Mouse (Mus musculus) lung, embryonic 16.5 days (tissue): ENCODE measurements at regions not wholly inside any gene's neighbourhood (a gene's known extent, or its start where the extent isn't known, plus 50 kb on each side); places are given as distances from the start of the nearest gene placed in this dataset.
"Not testable (repeated sequence)": the region's sequence is repeated elsewhere in the genome, so short reads cannot be mapped to it uniquely, and the experiment has no call there.

Experiments
- ATAC-seq: fragments of 200-750 bp; cut with Nextera tagmentation; 2 replicates; pipeline ENCODE4 v1.8.0; 2017; ENCODE audit warnings: low read depth, mild to moderate bottlenecking, moderate library complexity
- H3K27ac ChIP-seq: fragments of 300-500 bp; sonication (generic); 2 replicates; pipeline ENCODE4 v1.5.1; 2014; ENCODE audit warnings: mild to moderate bottlenecking, control low read depth, low read length
- H3K27me3 ChIP-seq: fragments of 300-500 bp; sonication (generic); 2 replicates; pipeline ENCODE4 v1.6.1; 2014; ENCODE audit warnings: low read depth, low read length, mixed read lengths; ENCODE audit not compliant: control insufficient read depth, insufficient read depth
- H3K36me3 ChIP-seq: fragments of 300-500 bp; sonication (generic); 2 replicates; pipeline ENCODE4 v1.6.1; 2014; ENCODE audit warnings: low read length; ENCODE audit not compliant: control insufficient read depth, insufficient read depth
- H3K4me1 ChIP-seq: fragments of 300-500 bp; sonication (generic); replicated peaks from 2 replicates; pipeline ENCODE4 v1.6.1; 2014; ENCODE audit warnings: low read length, mixed read lengths; ENCODE audit not compliant: control insufficient read depth, insufficient read depth
- H3K4me2 ChIP-seq: fragments of 300-500 bp; sonication (generic); 2 replicates; pipeline ENCODE4 v1.6.1; 2014; ENCODE audit warnings: low read depth, low read length, control low read depth
- H3K4me3 ChIP-seq: fragments of 300-500 bp; sonication (generic); 2 replicates; pipeline ENCODE4 v1.5.1; 2014; ENCODE audit warnings: mild to moderate bottlenecking, low read length, control low read depth
- H3K9ac ChIP-seq: fragments of 300-500 bp; sonication (generic); 2 replicates; pipeline ENCODE4 v1.6.1; 2014; ENCODE audit warnings: low read length, control low read depth
- H3K9me3 ChIP-seq: fragments of 300-500 bp; sonication (generic); 2 replicates; pipeline ENCODE4 v1.6.1; 2016; ENCODE audit warnings: low read length; ENCODE audit not compliant: control insufficient read depth
- WGBS: fragments of 180-500 bp; shearing (Covaris S2); extraction: QIAGEN DNeasy Blood & Tissue Kit; methylation state at CpG from one replicate; pipeline ENCODE4 v1.1.7; 2014; 5-methylcytosine and 5-hydroxymethylcytosine counted together

DNA sequence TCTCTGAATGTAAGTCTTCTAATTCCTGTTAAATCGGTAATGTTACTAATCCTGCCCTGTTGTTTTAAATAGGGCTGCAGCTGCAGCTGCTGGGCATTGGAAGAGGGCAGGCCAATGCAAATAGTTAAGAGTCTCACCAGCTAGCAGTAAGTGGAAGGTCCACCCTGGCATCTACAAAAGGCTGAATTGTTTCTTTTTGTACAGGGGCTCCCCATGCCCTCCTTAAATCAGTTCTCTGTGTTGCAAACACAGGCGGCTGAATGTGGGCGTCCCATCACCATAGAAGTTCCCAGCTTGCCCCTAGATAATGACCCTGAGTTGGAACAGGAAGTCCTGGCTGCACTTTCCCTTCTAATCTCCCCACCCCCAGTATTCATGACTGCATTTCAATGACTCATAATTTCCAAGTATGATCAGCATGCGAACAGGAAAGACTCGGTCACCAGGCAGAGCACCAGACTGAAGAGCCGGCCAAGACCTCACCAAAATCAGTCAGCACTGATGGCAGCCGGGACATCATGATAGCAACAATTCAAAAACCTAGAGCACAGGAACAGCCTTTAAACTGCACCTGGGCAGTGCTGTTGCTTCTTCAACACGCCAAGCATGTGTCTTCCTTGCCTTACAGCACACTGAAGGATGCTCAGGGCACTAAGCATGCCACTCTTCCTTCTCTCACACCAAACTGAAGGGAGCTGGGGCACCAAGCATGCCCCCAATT lies 123.6 kb upstream of the Tbl1xr1 start:
- peaks cover 18% of the 10 kb centered on the region for H3K4me1 ChIP-seq
- 37% methylated on average over 8 of the region's 8 CpGs for WGBS
- H3K27ac ChIP-seq = 0 out of 2 replicates have a peak overlapping the region, but pooled peaks have one; percentile 9
- no peak overlapping the region for H3K4me3 ChIP-seq
- no peak overlapping the region for H3K4me2 ChIP-seq
- no peaks in the 10 kb centered on the region for H3K27me3 ChIP-seq
- H3K9ac ChIP-seq = no peak overlapping the region
- ATAC-seq = peak; percentile 76
- no peaks in the 10 kb centered on the region for H3K9me3 ChIP-seq
- no peaks in the 10 kb centered on the region for H3K36me3 ChIP-seq

DNA sequence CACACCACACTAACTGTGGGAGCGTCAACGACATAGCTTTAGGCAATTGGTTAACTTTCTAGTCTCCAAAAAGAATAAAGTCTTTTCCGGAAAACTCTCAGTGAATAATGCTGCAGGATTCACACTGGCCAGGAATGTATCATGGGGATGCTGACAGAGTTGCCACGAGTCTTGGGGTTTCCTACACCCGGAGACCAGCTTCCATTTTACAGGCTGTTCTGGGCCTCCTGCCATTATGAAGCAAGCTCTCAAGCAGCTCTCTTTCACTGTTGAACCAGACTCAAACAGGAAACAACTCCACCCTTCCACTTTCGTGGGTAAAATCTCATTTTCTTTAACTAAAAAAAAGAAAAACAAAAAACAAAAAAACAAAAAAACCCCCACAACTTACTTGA lies 123.0 kb upstream of the Tbl1xr1 start:
- no peaks in the 10 kb centered on the region for H3K27me3 ChIP-seq
- ATAC-seq = no peak
- H3K27ac ChIP-seq = no peak overlapping the region
- no peak overlapping the region for H3K9ac ChIP-seq
- H3K36me3 ChIP-seq = no peaks in the 10 kb centered on the region
- H3K4me1 ChIP-seq = peaks cover 13% of the 10 kb centered on the region
- H3K4me2 ChIP-seq = no peak overlapping the region
- WGBS = 75% methylated on average over 6 of the region's 6 CpGs
- no peaks in the 10 kb centered on the region for H3K9me3 ChIP-seq
- no peak overlapping the region for H3K4me3 ChIP-seq

DNA sequence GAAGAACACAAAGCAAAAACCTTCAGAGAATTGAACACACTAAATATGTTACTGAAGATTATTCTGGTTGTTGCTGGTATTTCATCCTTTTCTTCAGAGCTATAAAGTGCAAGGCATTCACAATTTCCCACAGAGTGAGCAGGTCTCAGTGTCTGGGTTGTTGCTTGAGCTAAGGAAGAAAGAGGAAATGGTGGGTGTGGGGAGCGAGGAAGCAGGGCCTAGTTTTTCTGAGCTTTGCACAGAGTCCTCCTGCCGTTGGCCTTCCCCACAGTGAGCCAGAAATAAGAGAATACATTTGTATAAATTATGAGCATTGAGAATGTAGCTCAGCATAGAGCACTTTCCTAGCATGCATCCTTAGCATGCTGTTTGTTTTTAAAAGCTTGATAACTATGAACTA lies 120.8 kb upstream of the Tbl1xr1 start:
- no peaks in the 10 kb centered on the region for H3K27me3 ChIP-seq
- no peak overlapping the region for H3K4me3 ChIP-seq
- 64% methylated on average over 2 of the region's 2 CpGs for WGBS
- no peak overlapping the region for H3K27ac ChIP-seq
- no peaks in the 10 kb centered on the region for H3K36me3 ChIP-seq
- H3K4me1 ChIP-seq = peaks cover 13% of the 10 kb centered on the region
- H3K9me3 ChIP-seq = no peaks in the 10 kb centered on the region
- no peak for ATAC-seq
- no peak overlapping the region for H3K9ac ChIP-seq
- H3K4me2 ChIP-seq = no peak overlapping the region

DNA sequence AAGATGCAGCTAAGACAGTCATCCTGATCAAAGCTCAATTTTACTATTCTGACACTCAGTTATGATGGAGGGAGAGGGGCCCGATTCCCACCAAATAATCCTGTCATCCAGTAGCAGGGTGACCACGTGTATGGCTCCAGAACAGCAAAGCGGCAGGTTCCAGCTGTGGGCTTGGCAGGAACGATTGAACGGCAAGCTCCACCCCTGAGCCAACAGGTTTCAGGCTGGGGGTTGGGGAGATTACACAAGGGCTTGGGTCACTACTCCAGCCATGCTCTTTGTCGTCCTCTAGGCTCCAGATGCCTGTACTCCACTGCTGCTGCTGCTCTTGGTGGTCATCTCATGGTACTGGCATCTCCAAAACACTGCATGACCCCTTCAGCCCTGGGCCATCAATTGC lies 119.3 kb upstream of the Tbl1xr1 start:
- H3K4me2 ChIP-seq = not testable (repeated sequence)

DNA sequence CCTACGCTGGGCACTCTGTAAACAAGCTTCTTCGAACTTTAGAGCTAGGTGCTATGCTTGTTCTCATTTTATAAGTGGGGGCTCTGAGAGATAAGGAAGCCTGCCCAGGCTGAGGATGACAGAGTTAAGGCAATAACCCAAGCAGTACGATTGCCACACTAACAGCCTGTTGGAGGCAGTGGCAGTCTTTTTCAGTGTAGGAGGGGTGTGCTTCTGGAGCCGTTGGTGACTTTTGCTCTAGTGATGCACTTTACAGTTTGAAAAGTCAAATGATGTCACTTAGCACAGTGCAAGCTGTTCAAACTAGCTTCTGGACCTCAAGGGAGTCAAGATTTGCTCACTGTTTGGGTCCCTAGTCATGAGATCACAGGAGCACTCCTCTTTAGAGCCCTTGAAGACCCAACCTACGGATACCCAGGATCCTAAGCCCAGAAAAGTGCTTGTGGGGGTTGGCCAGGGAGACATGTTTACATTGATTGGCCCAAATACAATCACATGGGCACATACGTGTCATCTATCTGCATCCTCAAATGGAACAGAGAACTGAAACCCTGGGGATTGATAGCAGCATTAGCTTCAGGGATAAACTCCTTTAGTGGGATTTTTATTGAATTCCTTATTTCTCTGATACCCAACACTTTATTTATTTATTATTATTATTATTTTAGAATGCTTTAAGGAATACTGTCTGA lies 117.7 kb upstream of the Tbl1xr1 start:
- no peak overlapping the region for H3K4me3 ChIP-seq
- H3K4me2 ChIP-seq = no peak overlapping the region
- H3K4me1 ChIP-seq = peaks cover 25% of the 10 kb centered on the region

More for the DNA sequence above, 119.3 kb upstream of the Tbl1xr1 start:
- not testable (repeated sequence) for H3K9me3 ChIP-seq, H3K27ac ChIP-seq, H3K27me3 ChIP-seq, H3K36me3 ChIP-seq, ATAC-seq, H3K9ac ChIP-seq, H3K4me3 ChIP-seq
- H3K4me1 ChIP-seq = peaks cover 19% of the 10 kb centered on the region
- 43% methylated on average over 6 of the region's 6 CpGs for WGBS

DNA sequence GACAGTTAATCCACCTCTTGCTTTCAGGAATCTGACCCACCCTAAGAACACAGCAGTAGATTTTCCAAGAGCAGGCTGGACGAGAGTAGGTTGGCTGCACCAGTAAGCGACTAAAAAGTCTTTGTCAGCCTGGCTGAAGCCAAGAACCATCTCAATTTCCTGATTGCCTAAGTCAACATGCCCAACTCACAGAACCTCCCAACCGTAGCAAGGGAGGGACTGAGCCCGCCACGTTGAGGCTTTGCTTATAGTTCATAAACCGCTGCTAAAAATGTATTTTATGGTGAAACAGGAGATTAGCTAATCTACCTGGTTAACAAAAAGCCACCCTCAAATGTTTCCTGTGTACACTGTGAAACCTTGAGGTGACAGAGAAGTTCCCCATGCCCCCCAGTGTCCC lies 115.4 kb upstream of the Tbl1xr1 start:
- 48% methylated on average over 6 of the region's 6 CpGs for WGBS
- H3K27ac ChIP-seq = no peak overlapping the region
- no peaks in the 10 kb centered on the region for H3K9me3 ChIP-seq
- no peak overlapping the region for H3K4me3 ChIP-seq
- no peak overlapping the region for H3K9ac ChIP-seq
- H3K36me3 ChIP-seq = no peaks in the 10 kb centered on the region
- H3K4me2 ChIP-seq = no peak overlapping the region
- no peak for ATAC-seq
- peaks cover 26% of the 10 kb centered on the region for H3K4me1 ChIP-seq
- H3K27me3 ChIP-seq = no peaks in the 10 kb centered on the region

More for the DNA sequence above, 117.7 kb upstream of the Tbl1xr1 start:
- Histone ChIP-seq H3K9ac (no peak overlapping the region), H3K27ac (no peak overlapping the region), H3K36me3 (no peaks in the 10 kb centered on the region), H3K9me3 (no peaks in the 10 kb centered on the region), H3K27me3 (no peaks in the 10 kb centered on the region)
- WGBS = 65% methylated on average over 6 of the region's 6 CpGs
- no peak for ATAC-seq

DNA sequence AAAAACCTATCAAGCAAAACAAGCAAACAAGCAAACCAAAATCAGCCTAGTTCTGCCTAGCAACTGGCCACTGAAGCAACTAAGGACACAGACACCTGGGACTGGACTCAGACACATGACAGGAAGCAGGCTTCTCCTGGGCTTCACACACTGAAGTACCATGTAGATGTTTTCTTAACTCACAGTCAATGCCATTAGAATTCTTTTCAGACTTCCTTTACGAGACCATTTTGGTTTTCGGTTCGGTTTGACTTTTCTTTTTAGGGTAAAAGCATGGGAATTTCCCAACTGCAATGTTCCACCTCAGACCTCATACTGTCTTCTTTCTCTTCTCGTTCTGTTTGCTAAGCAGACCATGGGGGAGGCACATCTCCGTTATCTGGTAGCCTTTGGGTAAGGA lies 114.7 kb upstream of the Tbl1xr1 start:
- no peaks in the 10 kb centered on the region for H3K9me3 ChIP-seq
- H3K27me3 ChIP-seq = no peaks in the 10 kb centered on the region
- peaks cover 26% of the 10 kb centered on the region for H3K4me1 ChIP-seq
- H3K9ac ChIP-seq = no peak overlapping the region
- peak overlapping the region; percentile 83; the same call in 1 of the 2 replicates for H3K27ac ChIP-seq
- no peak for ATAC-seq
- H3K4me2 ChIP-seq = no peak overlapping the region
- H3K36me3 ChIP-seq = no peaks in the 10 kb centered on the region
- WGBS = 70% methylated on average over 5 of the region's 5 CpGs
- no peak overlapping the region for H3K4me3 ChIP-seq

DNA sequence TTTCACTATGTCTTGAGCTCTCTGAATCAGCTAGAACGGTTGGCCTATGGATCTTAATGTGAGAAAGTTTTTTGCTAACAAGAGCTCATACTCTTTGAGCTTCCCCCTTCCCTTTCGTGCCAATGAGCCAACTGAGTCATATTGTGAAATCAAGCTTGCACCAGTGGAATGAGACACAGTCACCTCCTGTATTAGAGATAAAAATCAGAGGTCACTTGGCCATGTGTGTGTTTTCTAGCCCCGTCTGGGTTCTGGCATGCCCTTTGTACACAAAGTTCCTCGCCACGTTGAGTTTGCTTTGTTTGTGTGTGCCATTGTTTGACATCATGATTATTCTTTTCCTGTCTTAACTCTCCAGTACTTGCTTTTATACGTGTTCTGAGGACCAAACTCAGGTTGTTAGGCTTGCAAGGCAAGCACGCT lies 114.1 kb upstream of the Tbl1xr1 start:
- Histone ChIP-seq H3K9me3 (no peaks in the 10 kb centered on the region), H3K4me2 (0 out of 2 replicates have a peak overlapping the region, but pooled peaks have one; percentile 12), H3K27me3 (no peaks in the 10 kb centered on the region), H3K4me1 (peaks cover 26% of the 10 kb centered on the region), H3K36me3 (no peaks in the 10 kb centered on the region), H3K27ac (peak overlapping the region; percentile 83), H3K4me3 (no peak overlapping the region), H3K9ac (0 out of 2 replicates have a peak overlapping the region, but pooled peaks have one; percentile 15)
- 11% methylated on average over 7 of the region's 7 CpGs for WGBS
- ATAC-seq = peak; percentile 42

DNA sequence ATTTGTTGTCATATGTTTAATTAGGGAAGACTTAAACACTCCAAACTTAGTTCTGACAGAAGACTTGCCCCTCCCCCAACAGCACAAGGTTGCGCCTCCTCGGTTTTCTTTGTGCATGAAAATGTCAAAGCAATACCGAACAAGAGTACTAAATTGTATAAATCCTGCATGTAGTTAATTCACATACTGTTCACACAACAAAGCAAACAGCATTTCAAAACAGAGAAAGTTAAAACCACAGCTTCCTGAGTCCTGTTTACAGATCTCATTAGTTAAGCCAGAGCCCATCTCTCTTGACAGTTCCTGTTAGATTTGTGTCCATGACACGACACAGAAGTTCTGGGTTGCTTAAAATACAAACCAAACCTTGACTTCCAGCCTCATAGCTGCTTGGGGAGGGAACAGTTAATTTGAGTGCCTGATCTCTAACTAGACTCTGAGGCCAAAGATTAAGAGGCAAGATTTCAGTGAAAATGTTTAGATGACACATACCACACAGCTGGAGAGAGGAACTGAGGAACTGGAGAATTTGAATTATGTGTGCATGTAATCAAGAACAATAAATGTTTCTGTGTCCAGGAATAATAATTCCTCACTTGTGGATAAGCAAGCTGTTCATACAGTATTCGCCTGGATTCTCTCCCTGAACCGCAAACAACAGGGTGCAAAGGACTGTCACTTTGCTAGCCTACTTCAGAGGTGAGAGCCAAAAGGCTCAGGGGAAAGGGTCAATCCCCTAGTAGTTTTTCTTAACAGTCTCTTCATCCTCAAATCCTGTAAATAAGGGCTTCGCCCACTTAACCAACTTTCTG lies 113.3 kb upstream of the Tbl1xr1 start:
- Histone ChIP-seq H3K4me2 (0 out of 2 replicates have a peak overlapping the region, but pooled peaks have one; percentile 12), H3K4me1 (peaks cover 26% of the 10 kb centered on the region)

More for the DNA sequence above, 113.3 kb upstream of the Tbl1xr1 start:
- no peak overlapping the region for H3K9ac ChIP-seq
- no peaks in the 10 kb centered on the region for H3K36me3 ChIP-seq
- WGBS = 17% methylated on average over 7 of the region's 7 CpGs
- no peaks in the 10 kb centered on the region for H3K9me3 ChIP-seq
- no peaks in the 10 kb centered on the region for H3K27me3 ChIP-seq
- H3K4me3 ChIP-seq = no peak overlapping the region
- peak; percentile 86 for ATAC-seq
- peak overlapping the region; percentile 83 for H3K27ac ChIP-seq
